ENCODE assay signal across 28 mouse cellular contexts in genomic region chr7:74398326-74398725, GRCm38 (mm10).
DNase-seq lines count a peak whose midpoint lies in the region; TF ChIP-seq lines count a peak whose summit lies in the region.
"Had no signal": no experiment of that assay in that cellular context is flagged by ENCODE, and none has a peak within 500 bp of the region (broad histone marks: within the 10 kb centered on the region; RNA-seq: fewer than 3 reads in every experiment).

No protein-coding gene starts in this region.

- no peak for TF ChIP-seq CTCF in kidney, adult 2 months (conservative IDR thresholded peaks at IDR 0.05; ENCODE audit: insufficient read depth, insufficient read length, low read depth, low read length)

- H3K4me3 ChIP-seq in kidney, adult 2 months (ENCODE audit: insufficient read depth, low read depth, low read length): no peak overlapping the region
- H3K4me3 ChIP-seq: embryonic facial prominence, embryonic 12.5 days; heart, adult 2 months; heart, embryonic 13.5 days; hindbrain, embryonic 10.5 days; hindbrain, embryonic 15.5 days; limb, embryonic 12.5 days; liver, embryonic 15.5 days; myocyte; neural tube, embryonic 12.5 days had no signal

- peak overlapping the region; percentile 91 for H3K27ac ChIP-seq in kidney, adult 2 months (ENCODE audit: insufficient read depth, low read depth, low read length)
- H3K27ac ChIP-seq: embryonic facial prominence, embryonic 12.5 days; heart, adult 2 months; heart, embryonic 13.5 days; hindbrain, embryonic 10.5 days; hindbrain, embryonic 15.5 days; limb, embryonic 12.5 days; liver, embryonic 15.5 days; neural tube, embryonic 12.5 days had no signal

- no peak for TF ChIP-seq POLR2A in kidney, adult 2 months (IDR thresholded peaks at IDR 0.05; ENCODE audit: low read depth, low read length)

- no peaks in the 10 kb centered on the region for H3K36me3 ChIP-seq in kidney, adult 2 months (ENCODE audit: control insufficient read depth, insufficient read depth, low read length)
- H3K36me3 ChIP-seq: embryonic facial prominence, embryonic 12.5 days; heart, embryonic 13.5 days; hindbrain, embryonic 10.5 days; hindbrain, embryonic 15.5 days; limb, embryonic 12.5 days; liver, embryonic 15.5 days; neural tube, embryonic 12.5 days had no signal

- DNase-seq in kidney, adult 2 months: no peak
- DNase-seq in kidney, postnatal 25 days: no peak
- peak; percentile 43 to 64 for DNase-seq in cerebellum, adult 18-20 months
- DNase-seq in cerebellum, postnatal 14 days: peak; percentile 50 to 64
- DNase-seq in urinary bladder, adult 18-20 months (ENCODE audit: low spot score in 2 of 2): no peak
- no peak for DNase-seq in thymus, postnatal 0 days (ENCODE audit: low spot score)
- DNase-seq: adrenal gland, adult 8-10 months; B cell, adult 2 months; embryo, embryonic 11 days; gastrocnemius, postnatal 14 days; heart, adult 2 months; heart, postnatal 10 days; kidney, adult 11 months; layer of hippocampus, adult 9-11 months; lung, embryonic 14.5 days; lung, postnatal 14 days; midbrain, embryonic 14.5 days; right cerebral cortex, adult 18-20 months; spleen, adult 18-20 months; thymus, postnatal 25 days had no signal

- 70% methylated on average over 2 of the region's 2 CpGs for WGBS in kidney, adult 2 months

- H3K27me3 ChIP-seq in kidney, adult 2 months (replicated peaks; ENCODE audit: control insufficient read depth, insufficient read depth, low read length): no peaks in the 10 kb centered on the region
- H3K27me3 ChIP-seq: embryonic facial prominence, embryonic 12.5 days; heart, embryonic 13.5 days; hindbrain, embryonic 15.5 days; liver, embryonic 15.5 days; neural tube, embryonic 12.5 days had no signal

- H3K4me1 ChIP-seq in kidney, adult 2 months (ENCODE audit: control insufficient read depth, insufficient read depth, low read length): peaks cover 34% of the 10 kb centered on the region
- H3K4me1 ChIP-seq: embryonic facial prominence, embryonic 12.5 days; liver, embryonic 15.5 days had no signal

Comparison
In these comparisons a context has a peak if more than half of its experiments do, and no peak if none do; other contexts are left out.
1. DNase-seq: peak in cerebellum, adult 18-20 months (2 of 2) and cerebellum, postnatal 14 days (2 of 2); none in kidney, adult 2 months (single experiment), kidney, postnatal 25 days (0 of 2), urinary bladder, adult 18-20 months (0 of 2) and thymus, postnatal 0 days (single experiment).